Mouse (Mus musculus) kidney, adult 2 months (tissue): Measurements from ENCODE around the gene Alk.

ENCODE experiments used
- CTCF ChIP-seq: fragments of 200-500 bp; conservative IDR thresholded peaks from 2 replicates; pipeline ENCODE4 v1.5.1; 2011; ENCODE audit warnings: low read depth, mild to moderate bottlenecking, control low read depth, low read length, moderate library complexity, mixed read lengths; ENCODE audit not compliant: insufficient read depth, insufficient read length
- POLR2A ChIP-seq: fragments of 200-500 bp; IDR thresholded peaks from one replicate; pipeline ENCODE4 v1.6.1; 2011; ENCODE audit warnings: low read depth, low read length, control low read depth

GRCm38 (mm10) chr17:71990176-71990720 is 614.2 kb downstream of the Alk start:
- TF ChIP-seq CTCF = no peak
- no peak for TF ChIP-seq POLR2A
